Mouse (Mus musculus) frontal cortex, postnatal 10 days (tissue): ENCODE data around the gene Pold4.
"Not testable (repeated sequence)": the region's sequence is repeated elsewhere in the genome, so short reads cannot be mapped to it uniquely, and the experiment has no call there.

Source experiments
- DNase-seq, 2 experiments: peaks; one replicate each; pipeline ENCODE4 v3.0.0; 2022; ENCODE audit warnings: low spot score in 2 of 2, mixed read lengths in 1 of 2

Gene Pold4

GRCm38 (mm10) chr19:4227894-4228678 lies 3.6 kb upstream of the Pold4 start:
- DNase-seq, result peak in 1 of 2 experiments; percentile 74

GRCm38 (mm10) chr19:4228891-4229290 lies 2.8 kb upstream of the Pold4 start:
- DNase-seq, result no peak

- no peak for DNase-seq
Measured at GRCm38 (mm10) chr19:4229451-4230076, 2.1 kb upstream of the Pold4 start.

GRCm38 (mm10) chr19:4230415-4230814 lies 1.3 kb upstream of the Pold4 start:
- DNase-seq, result no peak

- peak in 1 of 2 experiments; percentile 56 for DNase-seq
Measured at GRCm38 (mm10) chr19:4232186-4232572, 480 bp downstream of the Pold4 start.

- no peak for DNase-seq
Measured at GRCm38 (mm10) chr19:4232651-4233050, 952 bp downstream of the Pold4 start.

GRCm38 (mm10) chr19:4234548-4234947 lies 2.8 kb downstream of the Pold4 start:
- DNase-seq, result no peak

- DNase-seq, result no peak
Measured at GRCm38 (mm10) chr19:4240247-4240668, 8.6 kb downstream of the Pold4 start.

- DNase-seq, result no peak
Measured at GRCm38 (mm10) chr19:4242416-4242815, 10.7 kb downstream of the Pold4 start.

GRCm38 (mm10) chr19:4244775-4245174 lies 13.1 kb downstream of the Pold4 start:
- DNase-seq, result no peak

GRCm38 (mm10) chr19:4247010-4247409 lies 15.3 kb downstream of the Pold4 start:
- DNase-seq, result no peak

- not testable (repeated sequence) for DNase-seq
Measured at GRCm38 (mm10) chr19:4248683-4249082, 17.0 kb downstream of the Pold4 start.

- no peak for DNase-seq
Measured at GRCm38 (mm10) chr19:4254230-4254629, 22.5 kb downstream of the Pold4 start.

GRCm38 (mm10) chr19:4255583-4256162 lies 24.0 kb downstream of the Pold4 start:
- DNase-seq, result no peak

GRCm38 (mm10) chr19:4257216-4257896 lies 25.7 kb downstream of the Pold4 start:
- peak; percentile 76 to 91 for DNase-seq

- DNase-seq, result no peak
Measured at GRCm38 (mm10) chr19:4257897-4258252, 26.2 kb downstream of the Pold4 start.

GRCm38 (mm10) chr19:4261038-4261698 lies 29.5 kb downstream of the Pold4 start:
- no peak for DNase-seq

- DNase-seq, result no peak
Measured at GRCm38 (mm10) chr19:4262756-4263155, 31.1 kb downstream of the Pold4 start.

- DNase-seq, result no peak
Measured at GRCm38 (mm10) chr19:4263702-4264101, 32.0 kb downstream of the Pold4 start.

- no peak for DNase-seq
Measured at GRCm38 (mm10) chr19:4264171-4264780, 32.6 kb downstream of the Pold4 start.

- no peak for DNase-seq
Measured at GRCm38 (mm10) chr19:4265956-4266355, 34.3 kb downstream of the Pold4 start.
